Mouse (Mus musculus) ovary, adult 18-20 months (tissue): ENCODE data around the gene Ushbp1.

ENCODE experiments used
- DNase-seq: peaks from one replicate; pipeline ENCODE4 v3.0.0; 2022; ENCODE audit warnings: low spot score, mixed read lengths

Gene Ushbp1

GRCm38 (mm10) chr8:71392871-71393270 lies 2.7 kb downstream of the Ushbp1 start:
- no peak for DNase-seq

- DNase-seq, result no peak
Observed at GRCm38 (mm10) chr8:71392391-71392790, 3.2 kb downstream of the Ushbp1 start.

- DNase-seq, result no peak
Observed at GRCm38 (mm10) chr8:71391696-71392095, 3.9 kb downstream of the Ushbp1 start.

- no peak for DNase-seq
Observed at GRCm38 (mm10) chr8:71388267-71388666, 7.3 kb downstream of the Ushbp1 start.

- no peak for DNase-seq
Observed at GRCm38 (mm10) chr8:71385212-71385835, 10.3 kb downstream of the Ushbp1 start.

- no peak for DNase-seq
Observed at GRCm38 (mm10) chr8:71383860-71384259, 11.7 kb downstream of the Ushbp1 start.

GRCm38 (mm10) chr8:71383396-71383795 lies 12.2 kb downstream of the Ushbp1 start:
- no peak for DNase-seq

- peak; percentile 86 for DNase-seq
Observed at GRCm38 (mm10) chr8:71381971-71382961, 13.3 kb downstream of the Ushbp1 start.

- DNase-seq, result peak; percentile 57
Observed at GRCm38 (mm10) chr8:71381421-71381970, 14.1 kb downstream of the Ushbp1 start, which contains the start of gene Nr2f6. Gene Nr2f6 (minus strand): TSS chr8:71381960.

- no peak for DNase-seq
Observed at GRCm38 (mm10) chr8:71380178-71381171, 15.1 kb downstream of the Ushbp1 start.

GRCm38 (mm10) chr8:71379512-71380075 lies 16.0 kb downstream of the Ushbp1 start:
- no peak for DNase-seq

- DNase-seq, result no peak
Observed at GRCm38 (mm10) chr8:71379008-71379407, 16.6 kb downstream of the Ushbp1 start.

- no peak for DNase-seq
Observed at GRCm38 (mm10) chr8:71376423-71377030, 19.1 kb downstream of the Ushbp1 start.

GRCm38 (mm10) chr8:71375581-71376422 lies 19.8 kb downstream of the Ushbp1 start:
- DNase-seq, result peak; percentile 38

GRCm38 (mm10) chr8:71374616-71375206 lies 20.9 kb downstream of the Ushbp1 start:
- DNase-seq, result no peak

GRCm38 (mm10) chr8:71373000-71373399 lies 22.6 kb downstream of the Ushbp1 start:
- no peak for DNase-seq

- DNase-seq, result no peak
Observed at GRCm38 (mm10) chr8:71372427-71372826, 23.2 kb downstream of the Ushbp1 start.

- DNase-seq, result peak; percentile 97
Observed at GRCm38 (mm10) chr8:71371236-71371848, 24.3 kb downstream of the Ushbp1 start, which contains the start of gene Ocel1. Gene Ocel1 (plus strand): TSS chr8:71371298.
